Mouse (Mus musculus): ENCODE data around the gene Tmem129. TPM values are rescaled to one million over a fixed set of nuclear protein-coding genes. Genes with fewer than 3 reads are reported as not detected.
A peak's percentile ranks its signal among the peaks of the same experiment; 100 is the strongest.

Tmem129 gene
- total and polyA plus RNA-seq, 3 experiments, result 40.2 to 51.3 TPM; not detected in 1

DNA sequence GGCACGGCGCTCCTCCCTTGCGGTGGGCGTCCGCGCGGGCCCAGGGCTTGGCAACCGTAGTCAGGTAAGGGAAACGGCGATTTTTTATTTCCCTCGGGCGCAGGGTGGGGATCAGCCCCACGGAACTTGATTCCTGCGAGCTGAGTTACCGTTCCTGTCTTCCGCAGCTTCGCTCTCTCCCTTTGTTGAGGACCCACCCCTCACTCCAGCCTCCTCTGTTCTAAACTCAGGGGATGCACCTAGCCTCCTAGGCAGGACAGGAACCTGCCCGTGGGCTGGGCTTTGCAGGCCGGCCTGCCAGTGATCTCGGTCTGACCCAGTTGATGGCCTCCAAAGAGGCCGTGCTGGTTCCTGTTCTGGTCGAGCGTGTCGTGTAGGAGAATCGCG is 441 bp upstream of the Tmem129 start:
- Histone ChIP-seq H3K9me3 (replicated peaks; ENCODE audit: insufficient read depth, low read length) (no peaks in the 10 kb centered on the region), H3K4me1 (ENCODE audit: control insufficient read depth in 1 of 2, insufficient read depth in 2 of 2, low read length in 2 of 2) (peaks cover 0 to 21% of the 10 kb centered on the region in 2 experiments; a peak in 2 of 4 replicates)

DNA sequence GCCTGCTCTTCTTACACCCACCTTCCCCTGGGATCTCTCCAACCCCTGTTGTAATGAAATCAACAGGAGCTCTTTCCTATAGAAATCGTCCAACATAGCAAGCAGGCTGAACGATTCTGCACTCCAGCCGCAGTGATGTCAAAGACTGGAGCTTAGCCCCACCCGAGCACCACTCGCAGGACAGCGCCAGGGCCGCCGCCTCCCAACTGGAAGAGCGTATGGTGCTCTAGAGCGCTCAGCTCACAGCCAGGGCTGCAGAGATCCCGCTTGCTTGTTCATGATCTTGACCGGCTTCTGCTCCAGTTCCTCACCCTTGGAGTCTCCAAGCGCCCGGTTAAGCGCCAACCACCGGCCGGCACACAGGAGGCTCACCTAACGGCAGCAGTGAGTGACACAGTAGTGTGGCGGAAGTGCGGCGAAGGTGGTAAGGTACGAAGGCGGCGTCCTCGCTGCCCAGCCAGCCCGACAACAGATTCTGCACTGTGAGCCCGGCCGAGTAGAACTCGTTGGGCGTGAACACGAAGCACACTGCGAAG is 897 bp downstream of the Tmem129 start:
- Histone ChIP-seq H3K27me3 (ENCODE audit: control insufficient read depth in 1 of 2, insufficient read depth in 2 of 2, low read length in 2 of 2) (no peaks in the 10 kb centered on the region), H3K4me3 (ENCODE audit: control insufficient read depth in 1 of 2, insufficient read depth in 1 of 2, low read depth in 2 of 2, low read length in 2 of 2) (peak overlapping the region; percentile 67 to 75), H3K79me2 (ENCODE audit: control insufficient read depth, insufficient read depth, low read length, poor library complexity) (peaks cover 52% of the 10 kb centered on the region), H3K9me3 (replicated peaks; ENCODE audit: insufficient read depth, low read length) (no peaks in the 10 kb centered on the region), H3K9ac (ENCODE audit: control insufficient read depth, low read depth, low read length, poor library complexity, severe bottlenecking) (peak overlapping the region; percentile 80), H3K27ac (ENCODE audit: control insufficient read depth, low read depth, low read length) (peak overlapping the region; percentile 78), H3K36me3 (ENCODE audit: control insufficient read depth in 1 of 2, insufficient read depth in 2 of 2, low read length in 2 of 2) (peaks cover 12 to 30% of the 10 kb centered on the region in 2 experiments), H3K4me1 (ENCODE audit: control insufficient read depth in 1 of 2, insufficient read depth in 2 of 2, low read length in 2 of 2) (peaks cover 0 to 21% of the 10 kb centered on the region in 2 experiments; a peak in 2 of 4 replicates)
- DNase-seq (ENCODE audit: low read depth, low spot score), result peak; percentile 95
- peak in 1 of 2 experiments; percentile 49; a peak in 1 of 4 replicates for TF ChIP-seq POLR2A (IDR thresholded peaks at IDR 0.05; ENCODE audit: control insufficient read depth in 1 of 2, insufficient read depth in 1 of 2, low read depth in 1 of 2, low read length in 2 of 2, poor library complexity in 1 of 2)
- TF ChIP-seq MYC (IDR thresholded peaks at IDR 0.05; ENCODE audit: low read depth, low read length), result no peak

More for the DNA sequence above, 441 bp upstream of the Tmem129 start:
- H3K36me3 ChIP-seq (ENCODE audit: control insufficient read depth in 1 of 2, insufficient read depth in 2 of 2, low read length in 2 of 2), result peaks cover 18 to 27% of the 10 kb centered on the region in 2 experiments
- TF ChIP-seq POLR2AphosphoS2 (IDR thresholded peaks at IDR 0.05; ENCODE audit: low read length) (no peak), TBP (IDR thresholded peaks at IDR 0.05; ENCODE audit: low read depth, low read length) (no peak), UBTF (IDR thresholded peaks at IDR 0.05; ENCODE audit: borderline replicate concordance, insufficient read depth, low read depth, low read length) (0 out of 2 replicates have a peak, but pooled peaks have one; percentile 70)
- H3K9ac ChIP-seq (ENCODE audit: control insufficient read depth, low read depth, low read length, poor library complexity, severe bottlenecking), result peak overlapping the region; percentile 91
- no peaks in the 10 kb centered on the region for H3K27me3 ChIP-seq (ENCODE audit: control insufficient read depth in 1 of 2, insufficient read depth in 2 of 2, low read length in 2 of 2)
- peaks cover 53% of the 10 kb centered on the region for H3K79me2 ChIP-seq (ENCODE audit: control insufficient read depth, insufficient read depth, low read length, poor library complexity)
- DNase-seq (ENCODE audit: low read depth, low spot score), result no peak
- H3K4me3 ChIP-seq (ENCODE audit: control insufficient read depth in 1 of 2, insufficient read depth in 1 of 2, low read depth in 2 of 2, low read length in 2 of 2), result peak overlapping the region; percentile 80 to 83
- peak overlapping the region; percentile 85 for H3K27ac ChIP-seq (ENCODE audit: control insufficient read depth, low read depth, low read length)

DNA sequence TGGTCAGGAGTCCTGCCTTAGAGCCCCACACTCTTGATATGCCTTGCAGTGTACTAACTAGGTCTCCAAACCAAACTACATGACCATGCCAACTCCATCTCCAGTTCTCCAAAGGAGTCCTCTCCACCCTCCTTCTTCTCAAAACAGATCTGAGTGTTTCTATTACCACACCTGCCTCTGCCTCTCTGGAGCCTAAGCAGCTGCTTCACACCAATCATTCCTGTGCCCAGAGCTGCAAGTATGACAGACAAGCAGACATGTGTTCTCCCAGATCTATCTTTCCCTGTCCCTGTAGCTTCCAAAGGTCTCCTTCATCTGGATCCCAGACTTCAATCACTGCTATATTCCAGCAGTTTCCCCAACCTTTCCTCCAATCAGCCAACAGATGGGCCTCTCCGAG is 1.5 kb downstream of the Tmem129 start:
- Histone ChIP-seq H3K36me3 (ENCODE audit: control insufficient read depth in 1 of 2, insufficient read depth in 2 of 2, low read length in 2 of 2) (peaks cover 10 to 26% of the 10 kb centered on the region in 2 experiments), H3K4me1 (ENCODE audit: control insufficient read depth in 1 of 2, insufficient read depth in 2 of 2, low read length in 2 of 2) (peaks cover 0 to 21% of the 10 kb centered on the region in 2 experiments; a peak in 2 of 4 replicates), H3K27ac (ENCODE audit: control insufficient read depth, low read depth, low read length) (peak overlapping the region; percentile 78), H3K9ac (ENCODE audit: control insufficient read depth, low read depth, low read length, poor library complexity, severe bottlenecking) (peak overlapping the region; percentile 80), H3K79me2 (ENCODE audit: control insufficient read depth, insufficient read depth, low read length, poor library complexity) (peaks cover 55% of the 10 kb centered on the region), H3K27me3 (ENCODE audit: control insufficient read depth in 1 of 2, insufficient read depth in 2 of 2, low read length in 2 of 2) (no peaks in the 10 kb centered on the region), H3K9me3 (replicated peaks; ENCODE audit: insufficient read depth, low read length) (no peaks in the 10 kb centered on the region), H3K4me3 (ENCODE audit: control insufficient read depth in 1 of 2, insufficient read depth in 1 of 2, low read depth in 2 of 2, low read length in 2 of 2) (peak overlapping the region; percentile 67 to 75)
- DNase-seq (ENCODE audit: low read depth, low spot score), result no peak
- TF ChIP-seq RCOR1 (IDR thresholded peaks at IDR 0.05; ENCODE audit: low read depth, low read length) (no peak), MXI1 (IDR thresholded peaks at IDR 0.05; ENCODE audit: low read depth, low read length) (no peak), USF1 (IDR thresholded peaks at IDR 0.05; ENCODE audit: low read depth, low read length) (no peak), EP300 (IDR thresholded peaks at IDR 0.05; ENCODE audit: low read depth in 1 of 2, low read length in 2 of 2) (no peak), UBTF (IDR thresholded peaks at IDR 0.05; ENCODE audit: borderline replicate concordance, insufficient read depth, low read depth, low read length) (no peak), MAFK (IDR thresholded peaks at IDR 0.05; ENCODE audit: borderline replicate concordance, low read depth, low read length) (no peak), MAZ (IDR thresholded peaks at IDR 0.05; ENCODE audit: low read depth, low read length) (no peak), MYC (IDR thresholded peaks at IDR 0.05; ENCODE audit: low read depth, low read length) (no peak), RAD21 (IDR thresholded peaks at IDR 0.05; ENCODE audit: low read depth, low read length) (no peak), ZKSCAN1 (IDR thresholded peaks at IDR 0.05; ENCODE audit: low read depth, low read length) (no peak), NRF1 (IDR thresholded peaks at IDR 0.05; ENCODE audit: insufficient read depth, low read depth, low read length, poor library complexity, severe bottlenecking) (no peak), CTCF (IDR thresholded peaks at IDR 0.05 in 2 of 3, conservative IDR thresholded peaks at IDR 0.05 in 1 of 3; ENCODE audit: control insufficient read depth in 1 of 3, insufficient read depth in 1 of 3, low read depth in 2 of 3, low read length in 3 of 3, poor library complexity in 1 of 3, severe bottlenecking in 1 of 3) (no peak), POLR2A (IDR thresholded peaks at IDR 0.05; ENCODE audit: control insufficient read depth in 1 of 2, insufficient read depth in 1 of 2, low read depth in 1 of 2, low read length in 2 of 2, poor library complexity in 1 of 2) (no peak), ZMIZ1 (IDR thresholded peaks at IDR 0.05; ENCODE audit: low read depth, low read length) (no peak), SIN3A (IDR thresholded peaks at IDR 0.05; ENCODE audit: low read length) (no peak), CHD1 (IDR thresholded peaks at IDR 0.05; ENCODE audit: low read depth, low read length) (no peak)

Measured in MEL (cell line).